Mouse (Mus musculus): ENCODE data around the gene Gdi2. TPM values are rescaled to one million over a fixed set of nuclear protein-coding genes. Genes with fewer than 3 reads are reported as not detected.

Gene Gdi2
- polyA plus RNA-seq, 1 experiment: 159 TPM

GRCm38 (mm10) chr13:3538223-3538968 lies 533 bp downstream of the Gdi2 start:
- peaks cover 13% of the 10 kb centered on the region; the same call in 1 of the 2 replicates for H3K4me1 ChIP-seq (ENCODE audit: control insufficient read depth, insufficient read depth, low read length)
- H3K4me3 ChIP-seq (ENCODE audit: insufficient read depth, low read depth, low read length): peak overlapping the region; percentile 92
- peak overlapping the region; percentile 95 for H3K27ac ChIP-seq (ENCODE audit: insufficient read depth, low read depth, low read length)
- H3K36me3 ChIP-seq (ENCODE audit: control insufficient read depth, insufficient read depth, low read length): no peaks in the 10 kb centered on the region
- DNase-seq: peak; percentile 94
- WGBS: under 1% methylated on average over 59 of the region's 59 CpGs
- TF ChIP-seq POLR2A (IDR thresholded peaks at IDR 0.05; ENCODE audit: low read depth, low read length) (no peak), CTCF (conservative IDR thresholded peaks at IDR 0.05; ENCODE audit: insufficient read depth, insufficient read length, low read depth, low read length) (no peak)
- no peaks in the 10 kb centered on the region for H3K27me3 ChIP-seq (replicated peaks; ENCODE audit: control insufficient read depth, insufficient read depth, low read length)

- TF ChIP-seq CTCF (conservative IDR thresholded peaks at IDR 0.05; ENCODE audit: insufficient read depth, insufficient read length, low read depth, low read length): no peak
- TF ChIP-seq POLR2A (IDR thresholded peaks at IDR 0.05; ENCODE audit: low read depth, low read length): no peak
- H3K27me3 ChIP-seq (replicated peaks; ENCODE audit: control insufficient read depth, insufficient read depth, low read length): no peaks in the 10 kb centered on the region
- H3K4me1 ChIP-seq (ENCODE audit: control insufficient read depth, insufficient read depth, low read length): peaks cover 13% of the 10 kb centered on the region; the same call in 1 of the 2 replicates
- WGBS: 3% methylated on average over 15 of the region's 15 CpGs
- H3K27ac ChIP-seq (ENCODE audit: insufficient read depth, low read depth, low read length): peak overlapping the region; percentile 95
- no peaks in the 10 kb centered on the region for H3K36me3 ChIP-seq (ENCODE audit: control insufficient read depth, insufficient read depth, low read length)
- H3K4me3 ChIP-seq (ENCODE audit: insufficient read depth, low read depth, low read length): peak overlapping the region; percentile 92
- no peak for DNase-seq
Measured at GRCm38 (mm10) chr13:3538969-3539562, 1.2 kb downstream of the Gdi2 start.

GRCm38 (mm10) chr13:3540166-3540565 lies 2.3 kb downstream of the Gdi2 start:
- TF ChIP-seq POLR2A (IDR thresholded peaks at IDR 0.05; ENCODE audit: low read depth, low read length) (no peak), CTCF (conservative IDR thresholded peaks at IDR 0.05; ENCODE audit: insufficient read depth, insufficient read length, low read depth, low read length) (no peak)
- Histone ChIP-seq H3K27ac (ENCODE audit: insufficient read depth, low read depth, low read length) (no peak overlapping the region), H3K27me3 (replicated peaks; ENCODE audit: control insufficient read depth, insufficient read depth, low read length) (no peaks in the 10 kb centered on the region), H3K36me3 (ENCODE audit: control insufficient read depth, insufficient read depth, low read length) (no peaks in the 10 kb centered on the region), H3K4me3 (ENCODE audit: insufficient read depth, low read depth, low read length) (no peak overlapping the region), H3K4me1 (ENCODE audit: control insufficient read depth, insufficient read depth, low read length) (peaks cover 20% of the 10 kb centered on the region; the same call in 1 of the 2 replicates)
- WGBS: 28% methylated on average over 2 of the region's 2 CpGs
- no peak for DNase-seq

GRCm38 (mm10) chr13:3541159-3541782 lies 3.4 kb downstream of the Gdi2 start:
- 69% methylated on average over 2 of the region's 2 CpGs for WGBS
- Histone ChIP-seq H3K27me3 (replicated peaks; ENCODE audit: control insufficient read depth, insufficient read depth, low read length) (no peaks in the 10 kb centered on the region), H3K4me1 (ENCODE audit: control insufficient read depth, insufficient read depth, low read length) (peaks cover 23% of the 10 kb centered on the region; the same call in 1 of the 2 replicates), H3K27ac (ENCODE audit: insufficient read depth, low read depth, low read length) (no peak overlapping the region), H3K4me3 (ENCODE audit: insufficient read depth, low read depth, low read length) (no peak overlapping the region), H3K36me3 (ENCODE audit: control insufficient read depth, insufficient read depth, low read length) (no peaks in the 10 kb centered on the region)
- TF ChIP-seq POLR2A (IDR thresholded peaks at IDR 0.05; ENCODE audit: low read depth, low read length) (no peak), CTCF (conservative IDR thresholded peaks at IDR 0.05; ENCODE audit: insufficient read depth, insufficient read length, low read depth, low read length) (no peak)
- DNase-seq: no peak

GRCm38 (mm10) chr13:3544077-3544874 lies 6.4 kb downstream of the Gdi2 start:
- DNase-seq: no peak
- TF ChIP-seq POLR2A (IDR thresholded peaks at IDR 0.05; ENCODE audit: low read depth, low read length) (no peak), CTCF (conservative IDR thresholded peaks at IDR 0.05; ENCODE audit: insufficient read depth, insufficient read length, low read depth, low read length) (no peak)
- 88% methylated on average over 4 of the region's 4 CpGs for whole genome bisulfite sequencing
- Histone ChIP-seq H3K4me3 (ENCODE audit: insufficient read depth, low read depth, low read length) (no peak overlapping the region), H3K4me1 (ENCODE audit: control insufficient read depth, insufficient read depth, low read length) (peaks cover 23% of the 10 kb centered on the region; the same call in 1 of the 2 replicates), H3K27ac (ENCODE audit: insufficient read depth, low read depth, low read length) (no peak overlapping the region), H3K27me3 (replicated peaks; ENCODE audit: control insufficient read depth, insufficient read depth, low read length) (no peaks in the 10 kb centered on the region), H3K36me3 (ENCODE audit: control insufficient read depth, insufficient read depth, low read length) (no peaks in the 10 kb centered on the region)

GRCm38 (mm10) chr13:3544925-3545324 lies 7.1 kb downstream of the Gdi2 start:
- WGBS: 41% methylated on average over 5 of the region's 5 CpGs
- Histone ChIP-seq H3K4me1 (ENCODE audit: control insufficient read depth, insufficient read depth, low read length) (peaks cover 20% of the 10 kb centered on the region; the same call in 1 of the 2 replicates), H3K4me3 (ENCODE audit: insufficient read depth, low read depth, low read length) (no peak overlapping the region), H3K36me3 (ENCODE audit: control insufficient read depth, insufficient read depth, low read length) (no peaks in the 10 kb centered on the region), H3K27ac (ENCODE audit: insufficient read depth, low read depth, low read length) (no peak overlapping the region), H3K27me3 (replicated peaks; ENCODE audit: control insufficient read depth, insufficient read depth, low read length) (no peaks in the 10 kb centered on the region)
- TF ChIP-seq POLR2A (IDR thresholded peaks at IDR 0.05; ENCODE audit: low read depth, low read length) (no peak), CTCF (conservative IDR thresholded peaks at IDR 0.05; ENCODE audit: insufficient read depth, insufficient read length, low read depth, low read length) (no peak)
- DNase-seq: no peak

Measured in kidney, adult 2 months (tissue).